Mouse (Mus musculus): ENCODE data around the gene Ppp2ca. TPM values are rescaled to one million over a fixed set of nuclear protein-coding genes. Genes with fewer than 3 reads are reported as not detected.

Ppp2ca gene
- polyA plus RNA-seq, 1 experiment from 2014 or later, result 47.9 TPM

DNA sequence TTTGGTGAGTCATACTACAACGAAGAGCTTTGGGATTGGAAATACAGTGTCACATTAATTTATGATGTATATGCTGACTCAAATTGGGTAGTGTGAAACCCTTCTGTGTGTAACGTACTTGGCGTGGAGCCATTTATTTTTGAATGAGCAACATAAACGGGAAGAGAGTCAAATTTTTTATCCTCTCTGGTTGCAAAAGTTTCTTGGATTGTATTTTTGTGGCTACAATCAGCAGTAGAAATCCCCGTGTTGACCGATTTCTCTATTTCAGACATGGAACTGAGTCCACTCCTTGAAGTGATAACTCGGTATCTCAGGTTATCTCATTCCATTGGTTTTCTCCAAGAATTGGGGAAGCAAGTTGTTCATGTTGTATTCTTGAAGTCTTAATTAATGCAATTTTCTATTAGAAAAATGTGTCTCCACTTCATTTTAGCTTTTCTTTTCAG, 1.3 kb downstream of the Ppp2ca start:
- Histone ChIP-seq H3K27me3 (replicated peaks; ENCODE audit: control insufficient read depth, insufficient read depth, low read length) (no peaks in the 10 kb centered on the region), H3K27ac (ENCODE audit: low read depth, low read length) (peak overlapping the region; percentile 100), H3K9ac (ENCODE audit: low read depth, low read length) (peak overlapping the region; percentile 100), H3K36me3 (ENCODE audit: control insufficient read depth, insufficient read depth) (no peaks in the 10 kb centered on the region), H3K4me3 (ENCODE audit: low read depth, low read length) (peak overlapping the region; percentile 88), H3K4me1 (replicated peaks; ENCODE audit: control insufficient read depth, insufficient read depth, low read length) (peaks cover 6% of the 10 kb centered on the region; the same call in 1 of the 2 replicates), H3K9me3 (ENCODE audit: control insufficient read depth) (no peaks in the 10 kb centered on the region), H3K4me2 (replicated peaks; ENCODE audit: low read depth) (peak overlapping the region; percentile 77)
- no peak for TF ChIP-seq CTCF (IDR thresholded peaks at IDR 0.05; ENCODE audit: low read depth)
- WGBS, result 1% methylated on average over 7 of the region's 7 CpGs
- ATAC-seq, result no peak

DNA sequence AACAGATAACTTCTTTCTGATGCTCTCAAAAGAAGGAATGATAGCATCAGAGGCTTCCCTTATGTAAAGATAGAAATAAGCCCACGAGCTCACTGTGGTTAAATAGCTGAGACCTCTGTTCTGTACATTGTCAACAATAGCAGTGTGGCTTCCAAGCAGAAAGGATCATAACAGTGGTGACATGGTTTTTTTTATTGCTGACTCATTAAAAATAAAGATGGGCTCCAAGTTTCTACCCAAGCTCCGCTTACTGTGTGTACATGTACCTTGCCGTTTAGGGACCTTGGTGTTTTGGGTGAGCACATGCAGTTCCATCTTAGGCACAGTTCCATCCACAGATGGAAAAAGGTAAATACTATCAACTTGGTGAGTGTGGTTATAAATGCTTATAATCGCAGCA, 4.5 kb downstream of the Ppp2ca start:
- no peaks in the 10 kb centered on the region for H3K9me3 ChIP-seq (ENCODE audit: control insufficient read depth)
- H3K4me2 ChIP-seq (replicated peaks; ENCODE audit: low read depth), result no peak overlapping the region
- H3K9ac ChIP-seq (ENCODE audit: low read depth, low read length), result no peak overlapping the region
- no peak for TF ChIP-seq CTCF (IDR thresholded peaks at IDR 0.05; ENCODE audit: low read depth)
- no peak overlapping the region for H3K4me3 ChIP-seq (ENCODE audit: low read depth, low read length)
- H3K36me3 ChIP-seq (ENCODE audit: control insufficient read depth, insufficient read depth), result no peaks in the 10 kb centered on the region
- H3K27me3 ChIP-seq (replicated peaks; ENCODE audit: control insufficient read depth, insufficient read depth, low read length), result no peaks in the 10 kb centered on the region
- WGBS, result 64% methylated on average over 4 of the region's 4 CpGs
- H3K4me1 ChIP-seq (replicated peaks; ENCODE audit: control insufficient read depth, insufficient read depth, low read length), result peaks cover 6% of the 10 kb centered on the region; the same call in 1 of the 2 replicates
- H3K27ac ChIP-seq (ENCODE audit: low read depth, low read length), result no peak overlapping the region
- ATAC-seq, result no peak

DNA sequence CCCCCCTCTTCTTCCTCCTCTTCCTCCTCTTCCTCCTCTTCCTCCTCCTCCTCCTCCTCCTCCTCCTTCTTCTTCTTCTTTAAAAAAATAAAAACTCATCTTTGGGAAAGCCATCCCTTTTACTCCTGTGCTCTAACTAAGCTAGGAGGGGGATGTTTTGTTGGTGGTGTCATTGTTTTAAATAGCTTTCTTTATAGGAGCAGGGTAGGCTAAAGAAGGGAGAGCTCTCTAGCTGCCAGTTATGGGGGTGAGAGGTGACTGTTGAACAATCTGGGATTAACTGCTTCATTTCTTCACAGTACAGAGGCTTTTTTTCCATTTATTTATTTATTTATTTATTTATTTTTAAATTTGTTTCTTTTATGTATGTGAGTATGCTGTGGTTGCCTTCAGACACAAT, 7.0 kb downstream of the Ppp2ca start:
- H3K27ac ChIP-seq (ENCODE audit: low read depth, low read length), result no peak overlapping the region
- no peak overlapping the region for H3K4me2 ChIP-seq (replicated peaks; ENCODE audit: low read depth)
- no peaks in the 10 kb centered on the region for H3K36me3 ChIP-seq (ENCODE audit: control insufficient read depth, insufficient read depth)
- no peaks in the 10 kb centered on the region for H3K9me3 ChIP-seq (ENCODE audit: control insufficient read depth)
- no peak overlapping the region for H3K4me3 ChIP-seq (ENCODE audit: low read depth, low read length)
- H3K9ac ChIP-seq (ENCODE audit: low read depth, low read length), result no peak overlapping the region
- ATAC-seq, result no peak
- H3K4me1 ChIP-seq (replicated peaks; ENCODE audit: control insufficient read depth, insufficient read depth, low read length), result peaks cover 6% of the 10 kb centered on the region; the same call in 1 of the 2 replicates
- no peak for TF ChIP-seq CTCF (IDR thresholded peaks at IDR 0.05; ENCODE audit: low read depth)
- H3K27me3 ChIP-seq (replicated peaks; ENCODE audit: control insufficient read depth, insufficient read depth, low read length), result no peaks in the 10 kb centered on the region

DNA sequence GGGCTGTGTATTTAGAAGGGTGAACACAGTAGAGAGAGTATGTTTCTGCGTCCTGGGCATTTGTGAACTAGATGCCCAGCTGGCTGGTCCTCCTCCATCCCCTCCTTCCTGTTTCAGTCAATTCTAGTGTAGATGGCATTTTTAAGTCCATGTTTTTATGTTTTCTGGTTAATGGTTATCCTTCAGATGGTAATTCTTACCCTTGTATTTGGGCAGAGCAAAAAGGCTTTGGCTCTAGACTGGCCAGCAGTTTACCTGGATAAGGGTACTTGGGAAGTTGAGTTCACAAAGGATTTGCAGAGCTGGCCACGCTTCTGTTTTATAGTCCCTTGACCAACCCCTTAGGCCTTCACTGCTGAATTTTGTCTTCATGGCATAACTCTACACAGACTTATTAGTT, 7.6 kb downstream of the Ppp2ca start:
- WGBS, result 84% methylated on average over 2 of the region's 2 CpGs
- no peak for ATAC-seq
- H3K4me3 ChIP-seq (ENCODE audit: low read depth, low read length), result no peak overlapping the region

DNA sequence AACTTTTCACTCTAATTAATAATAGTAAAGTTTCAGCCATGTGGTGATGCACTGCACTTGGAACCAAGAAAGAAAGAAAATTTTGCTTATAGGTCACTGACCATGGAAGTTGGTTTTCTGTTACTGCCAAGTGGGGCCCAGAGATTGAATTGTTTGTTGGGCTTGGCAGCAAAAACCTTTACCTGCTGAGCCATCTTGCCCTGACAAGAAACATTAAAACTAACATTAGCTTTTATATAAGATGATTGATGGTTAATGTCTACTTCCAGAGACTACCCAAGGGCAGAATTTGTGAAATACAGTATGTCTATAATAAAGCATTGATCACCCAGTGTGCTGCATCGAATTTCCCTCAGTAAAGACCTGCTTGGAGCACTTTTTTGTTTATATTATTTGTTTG, 8.0 kb downstream of the Ppp2ca start:
- 96% methylated on average over 1 of the region's 1 CpGs for WGBS
- TF ChIP-seq CTCF (IDR thresholded peaks at IDR 0.05; ENCODE audit: low read depth), result no peak
- Histone ChIP-seq H3K27me3 (replicated peaks; ENCODE audit: control insufficient read depth, insufficient read depth, low read length) (no peaks in the 10 kb centered on the region), H3K9ac (ENCODE audit: low read depth, low read length) (no peak overlapping the region), H3K36me3 (ENCODE audit: control insufficient read depth, insufficient read depth) (no peaks in the 10 kb centered on the region), H3K4me2 (replicated peaks; ENCODE audit: low read depth) (no peak overlapping the region), H3K27ac (ENCODE audit: low read depth, low read length) (no peak overlapping the region), H3K4me3 (ENCODE audit: low read depth, low read length) (no peak overlapping the region), H3K4me1 (replicated peaks; ENCODE audit: control insufficient read depth, insufficient read depth, low read length) (peaks cover 6% of the 10 kb centered on the region; the same call in 1 of the 2 replicates), H3K9me3 (ENCODE audit: control insufficient read depth) (no peaks in the 10 kb centered on the region)
- no peak for ATAC-seq

More for the DNA sequence above, 7.6 kb downstream of the Ppp2ca start:
- Histone ChIP-seq H3K4me2 (replicated peaks; ENCODE audit: low read depth) (no peak overlapping the region), H3K27me3 (replicated peaks; ENCODE audit: control insufficient read depth, insufficient read depth, low read length) (no peaks in the 10 kb centered on the region), H3K27ac (ENCODE audit: low read depth, low read length) (no peak overlapping the region), H3K36me3 (ENCODE audit: control insufficient read depth, insufficient read depth) (no peaks in the 10 kb centered on the region), H3K9ac (ENCODE audit: low read depth, low read length) (no peak overlapping the region), H3K4me1 (replicated peaks; ENCODE audit: control insufficient read depth, insufficient read depth, low read length) (peaks cover 6% of the 10 kb centered on the region; the same call in 1 of the 2 replicates), H3K9me3 (ENCODE audit: control insufficient read depth) (no peaks in the 10 kb centered on the region)
- TF ChIP-seq CTCF (IDR thresholded peaks at IDR 0.05; ENCODE audit: low read depth), result no peak

DNA sequence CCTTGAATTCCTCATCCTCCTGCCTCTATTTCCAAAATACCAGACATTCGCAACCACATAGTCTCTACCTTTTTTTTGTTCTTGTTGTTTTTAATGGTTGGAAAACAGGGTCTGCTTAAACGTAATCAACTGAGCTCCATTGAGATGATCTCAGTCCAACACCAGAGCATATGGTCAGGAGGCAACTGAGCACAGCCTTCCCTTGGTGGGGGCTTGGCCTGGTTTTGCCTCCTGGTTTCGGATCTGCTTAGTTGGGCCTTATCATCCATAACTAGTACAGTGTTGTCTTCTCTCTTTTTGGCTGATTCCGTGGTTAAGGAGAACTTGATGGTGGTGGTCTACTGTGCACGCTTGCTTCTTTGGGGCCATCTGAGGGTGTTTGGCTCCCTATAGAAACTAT, 10.3 kb downstream of the Ppp2ca start:
- Histone ChIP-seq H3K4me3 (ENCODE audit: low read depth, low read length) (no peak overlapping the region), H3K36me3 (ENCODE audit: control insufficient read depth, insufficient read depth) (peaks cover 4% of the 10 kb centered on the region), H3K4me2 (replicated peaks; ENCODE audit: low read depth) (no peak overlapping the region), H3K9me3 (ENCODE audit: control insufficient read depth) (no peaks in the 10 kb centered on the region), H3K9ac (ENCODE audit: low read depth, low read length) (no peak overlapping the region), H3K27ac (ENCODE audit: low read depth, low read length) (no peak overlapping the region), H3K4me1 (replicated peaks; ENCODE audit: control insufficient read depth, insufficient read depth, low read length) (0 out of 2 replicates have a peak, but pooled peaks cover 6% of the 10 kb centered on the region), H3K27me3 (replicated peaks; ENCODE audit: control insufficient read depth, insufficient read depth, low read length) (no peaks in the 10 kb centered on the region)
- 90% methylated on average over 5 of the region's 5 CpGs for WGBS
- TF ChIP-seq CTCF (IDR thresholded peaks at IDR 0.05; ENCODE audit: low read depth), result no peak
- ATAC-seq, result no peak

DNA sequence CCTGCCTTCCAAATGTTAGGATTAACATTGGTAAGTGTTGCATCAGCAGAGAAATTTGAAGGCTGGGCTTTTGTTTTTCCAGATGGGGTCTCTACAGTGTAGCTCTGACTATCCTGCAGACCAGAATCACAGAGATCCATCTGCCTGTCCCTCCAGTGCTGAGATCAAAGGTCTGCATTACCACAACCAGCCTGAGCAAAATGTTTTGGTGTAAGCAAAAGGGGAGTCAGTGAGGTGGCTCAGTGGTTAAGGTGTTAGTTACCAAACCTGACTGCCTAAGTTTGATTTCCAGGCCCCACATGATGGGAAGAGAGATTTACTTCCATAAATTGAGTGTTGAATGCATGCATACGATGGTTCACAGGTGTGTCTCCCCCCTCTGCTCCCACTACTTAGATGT, 10.9 kb downstream of the Ppp2ca start:
- no peaks in the 10 kb centered on the region for H3K9me3 ChIP-seq (ENCODE audit: control insufficient read depth)
- WGBS, result 81% methylated on average over 1 of the region's 1 CpGs
- H3K27ac ChIP-seq (ENCODE audit: low read depth, low read length), result no peak overlapping the region
- H3K4me1 ChIP-seq (replicated peaks; ENCODE audit: control insufficient read depth, insufficient read depth, low read length), result 0 out of 2 replicates have a peak, but pooled peaks cover 4% of the 10 kb centered on the region
- no peak overlapping the region for H3K9ac ChIP-seq (ENCODE audit: low read depth, low read length)
- no peak overlapping the region for H3K4me3 ChIP-seq (ENCODE audit: low read depth, low read length)
- no peak overlapping the region for H3K4me2 ChIP-seq (replicated peaks; ENCODE audit: low read depth)
- H3K36me3 ChIP-seq (ENCODE audit: control insufficient read depth, insufficient read depth), result peaks cover 6% of the 10 kb centered on the region
- TF ChIP-seq CTCF (IDR thresholded peaks at IDR 0.05; ENCODE audit: low read depth), result no peak
- no peak for ATAC-seq
- H3K27me3 ChIP-seq (replicated peaks; ENCODE audit: control insufficient read depth, insufficient read depth, low read length), result no peaks in the 10 kb centered on the region
